Mouse (Mus musculus): ENCODE results near the gene 2210016L21Rik. TPM values are rescaled to one million over a fixed set of nuclear protein-coding genes. Genes with fewer than 3 reads are reported as not detected.

Gene 2210016L21Rik
- 138 and 147 TPM in 2 replicates for polyA plus RNA-seq (2015; fragmentation: Nextera tagmentation; extraction: Ambion mirVana)

GRCm38 (mm10) chr5:114942074-114942765 is at the start of gene 2210016L21Rik:
Gene 2210016L21Rik, plus strand, starts transcription at chr5:114942158.
- Histone ChIP-seq H3K9ac (replicated peaks) (peak within 1 kb of the TSS; percentile 97), H3K4me2 (peak within 1 kb of the TSS; percentile 57), H3K27ac (replicated peaks) (peak within 1 kb of the TSS; percentile 95), H3K4me1 (peaks cover 19% of the 10 kb centered on the region), H3K9me3 (replicated peaks) (no peaks in the 10 kb centered on the region), H3K27me3 (replicated peaks) (no peaks in the 10 kb centered on the region), H3K4me3 (replicated peaks) (peak within 1 kb of the TSS; percentile 94), H3K36me3 (peaks cover 17% of the 10 kb centered on the region)
- WGBS, result under 1% methylated on average over 39 of the region's 39 CpGs
- peak; percentile 95 for ATAC-seq (ENCODE audit: low FRiP score)

DNA sequence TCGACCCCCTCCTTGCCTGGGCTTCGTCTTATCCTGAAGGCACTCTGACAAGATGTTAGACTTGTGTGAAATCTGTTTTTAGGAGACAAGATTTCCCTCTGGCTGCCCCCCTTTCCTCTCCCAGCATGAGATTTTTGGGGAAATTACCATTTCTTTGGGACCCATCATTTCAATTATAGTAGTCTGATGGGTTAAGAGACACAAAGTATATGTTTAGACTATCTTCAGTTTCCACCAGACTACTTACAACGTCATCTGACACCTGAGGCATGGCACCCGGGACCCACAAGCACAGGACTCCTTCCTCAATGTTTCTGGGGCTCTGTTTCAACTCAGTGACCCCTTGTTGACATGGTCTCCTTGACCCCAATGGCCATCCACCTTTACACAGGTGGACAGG is 46.4 kb upstream of the 2210016L21Rik start:
- H3K27me3 ChIP-seq (replicated peaks), result no peaks in the 10 kb centered on the region
- H3K4me3 ChIP-seq (replicated peaks), result no peak overlapping the region
- 89% methylated on average over 4 of the region's 4 CpGs for WGBS
- H3K36me3 ChIP-seq, result no peaks in the 10 kb centered on the region
- H3K9me3 ChIP-seq (replicated peaks), result no peaks in the 10 kb centered on the region
- ATAC-seq (ENCODE audit: low FRiP score), result no peak
- no peak overlapping the region for H3K27ac ChIP-seq (replicated peaks)
- no peak overlapping the region for H3K9ac ChIP-seq (replicated peaks)
- no peak overlapping the region for H3K4me2 ChIP-seq
- no peaks in the 10 kb centered on the region; the same call in 1 of the 2 replicates for H3K4me1 ChIP-seq

- ATAC-seq (ENCODE audit: low FRiP score), result no peak
- Histone ChIP-seq H3K9me3 (replicated peaks) (no peaks in the 10 kb centered on the region), H3K4me1 (no peaks in the 10 kb centered on the region; the same call in 1 of the 2 replicates), H3K9ac (replicated peaks) (no peak within 1 kb of the TSS), H3K27me3 (replicated peaks) (no peaks in the 10 kb centered on the region), H3K4me2 (peak within 1 kb of the TSS; percentile 28), H3K4me3 (replicated peaks) (no peak within 1 kb of the TSS), H3K36me3 (no peaks in the 10 kb centered on the region), H3K27ac (replicated peaks) (no peak within 1 kb of the TSS)
- 75% methylated on average over 13 of the region's 13 CpGs for WGBS
Observed at GRCm38 (mm10) chr5:114896688-114897373, 45.1 kb upstream of the 2210016L21Rik start, which contains the start of gene Oasl2. Gene Oasl2, plus strand, starts transcription at chr5:114896936.

GRCm38 (mm10) chr5:114897374-114897793 is 44.6 kb upstream of the 2210016L21Rik start:
- no peak for ATAC-seq (ENCODE audit: low FRiP score)
- WGBS, result 12% methylated on average over 7 of the region's 7 CpGs
- H3K4me3 ChIP-seq (replicated peaks), result no peak overlapping the region

GRCm38 (mm10) chr5:114898857-114899256 is 43.1 kb upstream of the 2210016L21Rik start:
- Histone ChIP-seq H3K9ac (replicated peaks) (no peak overlapping the region), H3K4me1 (no peaks in the 10 kb centered on the region; the same call in 1 of the 2 replicates), H3K36me3 (no peaks in the 10 kb centered on the region), H3K9me3 (replicated peaks) (no peaks in the 10 kb centered on the region), H3K27ac (replicated peaks) (no peak overlapping the region), H3K4me3 (replicated peaks) (no peak overlapping the region), H3K4me2 (no peak overlapping the region), H3K27me3 (replicated peaks) (no peaks in the 10 kb centered on the region)
- WGBS, result 82% methylated on average over 7 of the region's 7 CpGs
- ATAC-seq (ENCODE audit: low FRiP score), result no peak

More at GRCm38 (mm10) chr5:114897374-114897793, 44.6 kb upstream of the 2210016L21Rik start:
- Histone ChIP-seq H3K4me1 (no peaks in the 10 kb centered on the region; the same call in 1 of the 2 replicates), H3K9me3 (replicated peaks) (no peaks in the 10 kb centered on the region), H3K27ac (replicated peaks) (no peak overlapping the region), H3K4me2 (peak overlapping the region; percentile 28), H3K27me3 (replicated peaks) (no peaks in the 10 kb centered on the region), H3K36me3 (no peaks in the 10 kb centered on the region), H3K9ac (replicated peaks) (no peak overlapping the region)

GRCm38 (mm10) chr5:114902413-114902812 is 39.5 kb upstream of the 2210016L21Rik start:
- Histone ChIP-seq H3K9me3 (replicated peaks) (no peaks in the 10 kb centered on the region), H3K27ac (replicated peaks) (no peak overlapping the region), H3K36me3 (no peaks in the 10 kb centered on the region), H3K4me1 (no peaks in the 10 kb centered on the region), H3K27me3 (replicated peaks) (no peaks in the 10 kb centered on the region), H3K4me2 (no peak overlapping the region), H3K4me3 (replicated peaks) (no peak overlapping the region), H3K9ac (replicated peaks) (no peak overlapping the region)
- WGBS, result 37% methylated on average over 1 of the region's 1 CpGs
- ATAC-seq (ENCODE audit: low FRiP score), result no peak

DNA sequence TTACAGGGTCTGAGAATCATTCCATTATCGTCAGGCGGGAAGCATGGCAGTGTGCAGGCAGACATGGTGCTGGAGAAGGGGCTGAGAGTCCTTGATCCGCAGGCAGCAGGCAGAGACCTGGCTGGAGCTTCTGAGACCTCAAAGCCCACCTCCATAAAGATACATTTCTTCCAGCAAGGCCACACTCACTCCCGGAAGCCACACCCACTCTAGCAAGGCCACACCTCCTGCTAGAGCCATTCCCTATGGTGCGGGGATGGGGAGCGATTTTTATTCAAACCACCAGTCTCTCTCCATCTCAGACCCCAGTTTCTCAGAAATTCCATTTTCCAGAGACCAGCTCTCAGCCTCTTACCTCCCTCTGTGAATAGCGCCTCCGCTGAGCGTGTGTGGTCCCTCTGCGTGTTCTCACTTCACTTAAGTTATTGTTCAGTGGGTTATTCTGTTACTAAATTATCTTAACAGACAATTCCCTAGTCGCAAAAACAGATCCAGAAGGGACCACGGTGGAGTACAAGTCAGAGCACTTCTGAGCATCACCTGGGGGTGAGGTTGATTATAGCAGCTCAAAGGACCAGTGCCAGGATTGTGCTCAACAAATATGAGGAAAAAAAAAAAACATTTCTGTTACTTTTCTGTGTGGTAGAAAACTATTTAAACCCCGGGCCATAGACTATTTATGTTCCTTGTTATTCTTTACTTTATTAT is 33.2 kb upstream of the 2210016L21Rik start:
- Histone ChIP-seq H3K27me3 (replicated peaks) (no peaks in the 10 kb centered on the region), H3K4me3 (replicated peaks) (no peak overlapping the region), H3K27ac (replicated peaks) (no peak overlapping the region), H3K9me3 (replicated peaks) (no peaks in the 10 kb centered on the region), H3K4me2 (peak overlapping the region; percentile 18), H3K4me1 (no peaks in the 10 kb centered on the region), H3K9ac (replicated peaks) (no peak overlapping the region), H3K36me3 (no peaks in the 10 kb centered on the region)
- ATAC-seq (ENCODE audit: low FRiP score), result no peak
- 46% methylated on average over 13 of the region's 13 CpGs for WGBS

- H3K9me3 ChIP-seq (replicated peaks), result no peaks in the 10 kb centered on the region
- no peak overlapping the region for H3K4me2 ChIP-seq
- H3K9ac ChIP-seq (replicated peaks), result no peak overlapping the region
- H3K4me3 ChIP-seq (replicated peaks), result no peak overlapping the region
- H3K36me3 ChIP-seq, result no peaks in the 10 kb centered on the region
- no peaks in the 10 kb centered on the region for H3K27me3 ChIP-seq (replicated peaks)
- H3K4me1 ChIP-seq, result no peaks in the 10 kb centered on the region
- WGBS, result 86% methylated on average over 4 of the region's 4 CpGs
- no peak overlapping the region for H3K27ac ChIP-seq (replicated peaks)
- ATAC-seq (ENCODE audit: low FRiP score), result no peak
Observed at GRCm38 (mm10) chr5:114913686-114914085, 28.3 kb upstream of the 2210016L21Rik start.

DNA sequence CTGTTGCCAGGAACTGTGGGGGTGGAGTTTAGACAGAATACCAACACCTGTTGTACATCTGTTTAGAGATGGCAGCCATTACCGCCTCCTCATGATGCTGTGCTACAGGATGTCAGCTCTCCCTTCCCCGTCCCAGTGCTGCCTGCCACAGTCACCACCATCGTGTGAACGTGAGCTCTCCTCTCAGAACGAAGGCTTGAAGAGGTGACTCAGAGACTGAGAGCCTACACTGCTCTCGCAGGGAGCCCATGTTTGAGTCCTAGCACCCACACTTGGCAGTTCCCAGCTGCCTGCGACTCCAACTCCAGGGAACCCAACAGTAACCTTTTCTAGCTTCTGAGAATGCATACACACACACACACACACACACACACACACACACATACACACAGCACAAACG is 27.1 kb upstream of the 2210016L21Rik start:
- Histone ChIP-seq H3K4me2 (no peak overlapping the region), H3K4me1 (no peaks in the 10 kb centered on the region), H3K27ac (replicated peaks) (no peak overlapping the region), H3K4me3 (replicated peaks) (no peak overlapping the region), H3K9ac (replicated peaks) (no peak overlapping the region), H3K27me3 (replicated peaks) (no peaks in the 10 kb centered on the region), H3K36me3 (no peaks in the 10 kb centered on the region), H3K9me3 (replicated peaks) (no peaks in the 10 kb centered on the region)
- no peak for ATAC-seq (ENCODE audit: low FRiP score)
- 76% methylated on average over 8 of the region's 8 CpGs for WGBS

- 81% methylated on average over 5 of the region's 5 CpGs for WGBS
- Histone ChIP-seq H3K27ac (replicated peaks) (no peak overlapping the region), H3K4me3 (replicated peaks) (no peak overlapping the region), H3K9me3 (replicated peaks) (no peaks in the 10 kb centered on the region), H3K27me3 (replicated peaks) (no peaks in the 10 kb centered on the region), H3K36me3 (no peaks in the 10 kb centered on the region), H3K4me1 (no peaks in the 10 kb centered on the region), H3K9ac (replicated peaks) (no peak overlapping the region), H3K4me2 (no peak overlapping the region)
- no peak for ATAC-seq (ENCODE audit: low FRiP score)
Observed at GRCm38 (mm10) chr5:114915854-114916253, 26.1 kb upstream of the 2210016L21Rik start.

DNA sequence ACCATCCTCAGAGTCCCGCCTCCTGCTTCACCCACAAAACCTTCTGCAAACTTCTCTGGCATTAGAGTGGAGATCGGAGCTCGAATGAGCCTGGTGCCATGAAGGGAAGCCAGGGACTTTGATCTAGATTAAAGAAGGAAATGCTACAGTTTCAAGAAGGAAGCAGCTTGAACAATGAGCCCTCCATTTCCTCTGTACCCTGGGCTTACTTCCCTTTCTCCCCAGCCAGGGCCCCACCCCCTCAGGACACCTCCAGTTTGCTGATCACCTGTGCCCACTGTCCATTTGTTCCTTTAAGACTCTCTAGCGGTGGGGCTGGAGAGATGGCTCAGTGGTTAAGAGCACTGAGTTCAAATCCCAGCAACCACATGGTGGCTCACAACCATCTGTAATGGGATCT is 25.2 kb upstream of the 2210016L21Rik start:
- no peaks in the 10 kb centered on the region for H3K9me3 ChIP-seq (replicated peaks)
- H3K4me1 ChIP-seq, result no peaks in the 10 kb centered on the region
- WGBS, result 82% methylated on average over 4 of the region's 4 CpGs
- H3K27me3 ChIP-seq (replicated peaks), result no peaks in the 10 kb centered on the region
- no peak for ATAC-seq (ENCODE audit: low FRiP score)
- H3K27ac ChIP-seq (replicated peaks), result no peak overlapping the region
- H3K4me2 ChIP-seq, result no peak overlapping the region
- H3K36me3 ChIP-seq, result no peaks in the 10 kb centered on the region
- no peak overlapping the region for H3K9ac ChIP-seq (replicated peaks)
- H3K4me3 ChIP-seq (replicated peaks), result no peak overlapping the region

All from neural tube, embryonic 15.5 days (tissue).